Mouse (Mus musculus) CD8-positive naive resting alpha-beta T cell, adult 2 months (primary cell): ENCODE measurements at regions not wholly inside any gene's neighbourhood (a gene's known extent, or its start where the extent isn't known, plus 50 kb on each side); places are given as distances from the start of the nearest gene placed in this dataset.

ENCODE experiments used
- DNase-seq, 2 experiments: peaks; one replicate each; pipeline ENCODE4 v3.0.0; 2022; ENCODE audit warnings: low read depth in 2 of 2, low spot score in 2 of 2

DNA sequence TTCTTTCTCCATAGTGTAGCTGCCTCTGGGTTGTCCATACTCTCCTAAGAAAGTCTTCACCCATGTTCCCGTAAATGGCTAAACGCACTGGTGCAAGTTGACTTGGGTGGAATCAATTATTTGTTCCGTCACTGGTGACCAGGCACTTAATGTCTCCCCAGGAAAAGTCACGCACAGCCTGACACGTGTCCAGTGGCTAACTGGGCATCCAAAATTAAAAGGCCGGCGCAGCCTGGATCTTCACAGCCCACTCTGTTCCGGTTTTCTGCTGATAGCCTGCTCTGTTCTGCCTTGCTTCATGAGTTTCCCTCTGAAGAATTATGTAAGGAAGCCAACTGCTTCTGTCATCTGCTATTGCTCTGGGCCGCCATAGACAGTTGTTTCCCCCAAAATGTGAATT lies 81.3 kb upstream of the Rbms3 start:
- no peak for DNase-seq

DNA sequence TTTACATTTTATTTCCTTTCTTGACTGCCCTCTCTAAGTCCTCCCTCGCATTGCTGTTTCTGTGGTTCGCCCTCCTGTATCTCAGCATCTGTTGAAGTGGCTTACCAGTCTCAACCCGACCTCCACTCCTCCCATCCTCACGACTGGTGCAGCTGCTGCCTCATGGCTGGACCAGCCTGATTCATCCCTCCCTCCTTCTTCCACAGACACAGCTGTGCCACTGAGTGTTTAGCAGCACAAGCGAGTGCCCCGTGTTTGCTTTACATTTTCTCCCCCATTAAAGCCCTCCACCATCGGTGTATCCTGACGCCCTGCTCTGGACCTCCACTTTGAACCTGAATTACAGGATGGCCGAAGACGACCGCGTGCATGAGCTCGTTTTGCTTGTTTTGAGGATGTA lies 80.0 kb upstream of the Rbms3 start:
- DNase-seq = no peak

DNA sequence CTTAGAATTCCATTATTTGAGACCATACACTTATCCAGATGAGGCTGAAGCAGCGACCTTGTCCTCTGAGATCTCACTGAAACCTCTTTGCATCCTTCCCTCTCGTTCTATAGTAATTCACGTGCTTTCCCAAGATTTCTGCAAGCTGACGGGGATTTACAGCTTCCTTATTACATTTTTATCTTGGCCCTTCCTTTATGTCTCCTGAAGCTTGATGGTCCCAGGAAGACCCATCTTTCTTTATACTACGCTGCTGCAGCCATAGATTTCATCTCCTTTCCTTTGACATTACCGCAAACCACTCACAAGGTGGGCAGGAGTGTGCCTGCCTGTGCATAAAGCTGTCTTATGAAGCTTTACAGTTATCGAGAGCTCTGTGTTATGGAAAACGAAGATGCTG lies 63.3 kb upstream of the Rbms3 start:
- DNase-seq = no peak

DNA sequence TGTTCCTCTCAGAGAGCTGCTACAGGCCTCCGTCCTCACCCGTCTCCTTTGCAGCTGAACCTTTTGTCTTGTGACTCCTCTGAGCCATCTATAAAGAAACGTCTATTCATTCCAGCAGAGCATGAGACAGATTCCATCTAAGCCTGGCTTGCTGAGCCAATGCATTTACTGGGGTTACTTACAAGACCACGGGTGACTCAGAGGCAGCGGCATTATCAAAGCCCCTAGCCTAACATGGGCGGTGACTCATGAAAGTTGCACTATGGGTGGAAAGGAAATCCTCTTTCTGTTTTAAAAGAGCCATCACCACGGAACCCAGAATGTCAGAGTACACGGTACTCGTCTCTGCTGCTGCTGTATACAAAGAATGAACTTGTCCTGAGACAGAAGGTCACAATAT lies 62.8 kb upstream of the Rbms3 start:
- no peak for DNase-seq

DNA sequence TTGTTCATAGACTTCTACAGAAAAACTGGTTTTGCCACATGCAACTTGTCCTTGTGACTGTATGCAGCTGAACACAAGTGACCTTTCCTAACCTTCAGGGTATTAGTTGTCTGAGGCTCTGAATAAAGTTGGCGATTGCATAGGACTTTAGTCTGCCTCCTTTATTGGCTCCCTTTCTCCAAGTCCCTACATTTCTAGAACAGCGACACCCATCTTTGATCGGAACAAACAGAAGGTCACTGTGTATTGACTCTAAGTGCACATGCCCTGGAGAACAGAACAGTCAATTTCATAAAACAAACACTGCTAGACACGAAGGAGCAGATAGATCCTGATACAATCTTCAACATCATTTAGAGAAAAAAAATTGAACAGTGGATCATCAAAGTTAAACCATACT lies 60.2 kb upstream of the Rbms3 start:
- DNase-seq = no peak
